Mouse (Mus musculus) MEL (cell line): ENCODE results near the gene Got1. TPM values are rescaled to one million over a fixed set of nuclear protein-coding genes. Genes with fewer than 3 reads are reported as not detected.

Experiments used
- DNase-seq: peaks from one replicate; pipeline ENCODE4 v3.0.0; 2011; ENCODE audit warnings: low read depth, low spot score
- H3K27ac ChIP-seq: 2 replicates; pipeline ENCODE4 v1.5.1; 2012; ENCODE audit warnings: low read depth, mild to moderate bottlenecking, control low read depth, low read length, moderate library complexity; ENCODE audit not compliant: control insufficient read depth
- H3K27me3 ChIP-seq, 2 experiments: fragments of 150-350 bp in 1 of 2; sonication (generic) in 1 of 2; 2 replicates each; pipeline ENCODE4 v1.6.1; 2012; ENCODE audit warnings: low read length in 2 of 2, mild to moderate bottlenecking in 2 of 2, improper control_type of control experiment in 1 of 2, moderate library complexity in 1 of 2; ENCODE audit not compliant: insufficient read depth in 2 of 2, control insufficient read depth in 1 of 2
- H3K36me3 ChIP-seq, 2 experiments: 2 replicates each; pipeline ENCODE4 v1.6.1; 2012 to 2014; ENCODE audit warnings: low read length in 2 of 2, improper control_type of control experiment in 1 of 2, inconsistent platforms in 1 of 2, mild to moderate bottlenecking in 1 of 2; ENCODE audit not compliant: insufficient read depth in 2 of 2, control insufficient read depth in 1 of 2
- H3K4me1 ChIP-seq, 2 experiments: fragments of 150-350 bp in 1 of 2; sonication (generic) in 1 of 2; 2 replicates each; pipeline ENCODE4 v1.6.1; 2012; ENCODE audit warnings: low read length in 2 of 2, improper control_type of control experiment in 1 of 2, mild to moderate bottlenecking in 1 of 2; ENCODE audit not compliant: insufficient read depth in 2 of 2, control insufficient read depth in 1 of 2
- H3K4me3 ChIP-seq, 2 experiments: fragments of 150-350 bp in 1 of 2; sonication (generic) in 1 of 2; 2 replicates each; pipeline ENCODE4 v1.5.1; 2012; ENCODE audit warnings: low read depth in 2 of 2, low read length in 2 of 2, mild to moderate bottlenecking in 2 of 2, moderate library complexity in 2 of 2, control low read depth in 1 of 2, improper control_type of control experiment in 1 of 2; ENCODE audit not compliant: control insufficient read depth in 1 of 2, insufficient read depth in 1 of 2
- H3K79me2 ChIP-seq: 2 replicates; pipeline ENCODE4 v1.6.1; 2012; ENCODE audit warnings: mild to moderate bottlenecking, low read length, moderate library complexity; ENCODE audit not compliant: control insufficient read depth, poor library complexity, insufficient read depth
- H3K9ac ChIP-seq: 2 replicates; pipeline ENCODE4 v1.6.1; 2012; ENCODE audit warnings: low read depth, mild to moderate bottlenecking, control low read depth, low read length, moderate library complexity; ENCODE audit not compliant: control insufficient read depth, poor library complexity, severe bottlenecking
- H3K9me3 ChIP-seq: fragments of 150-350 bp; sonication (generic); replicated peaks from 2 replicates; pipeline ENCODE4 v1.6.1; 2012; ENCODE audit warnings: mild to moderate bottlenecking, low read length, improper control_type of control experiment, moderate library complexity; ENCODE audit not compliant: insufficient read depth
- BHLHE40 ChIP-seq: IDR thresholded peaks from 2 replicates; pipeline ENCODE4 v1.6.1; 2012; ENCODE audit warnings: low read depth, mild to moderate bottlenecking, inconsistent platforms, low read length, improper control_type of control experiment, borderline replicate concordance
- CHD1 ChIP-seq: IDR thresholded peaks from 2 replicates; pipeline ENCODE4 v1.6.1; 2012; ENCODE audit warnings: low read depth, mild to moderate bottlenecking, inconsistent platforms, low read length, improper control_type of control experiment
- CHD2 ChIP-seq: IDR thresholded peaks from 2 replicates; pipeline ENCODE4 v1.6.1; 2011; ENCODE audit warnings: low read length, improper control_type of control experiment
- ELF1 ChIP-seq: IDR thresholded peaks from 2 replicates; pipeline ENCODE4 v1.6.1; 2014; ENCODE audit warnings: low read depth, mild to moderate bottlenecking, inconsistent platforms, low read length, improper control_type of control experiment, moderate library complexity
- EP300 ChIP-seq, 2 experiments: IDR thresholded peaks; 2 replicates each; pipeline ENCODE4 v1.6.1; 2011; ENCODE audit warnings: improper control_type of control experiment in 2 of 2, low read length in 2 of 2, low read depth in 1 of 2, mild to moderate bottlenecking in 1 of 2
- ETS1 ChIP-seq: IDR thresholded peaks from 2 replicates; pipeline ENCODE4 v1.6.1; 2012; ENCODE audit warnings: low read depth, mild to moderate bottlenecking, inconsistent platforms, low read length, improper control_type of control experiment, moderate library complexity
- GATA1 ChIP-seq: IDR thresholded peaks from 2 replicates; pipeline ENCODE4 v1.6.1; 2011; ENCODE audit warnings: low read depth, low read length, improper control_type of control experiment
- HCFC1 ChIP-seq: IDR thresholded peaks from 2 replicates; pipeline ENCODE4 v1.6.1; 2012; ENCODE audit warnings: low read depth, mild to moderate bottlenecking, inconsistent platforms, low read length, improper control_type of control experiment, moderate library complexity
- JUND ChIP-seq: IDR thresholded peaks from 2 replicates; pipeline ENCODE4 v1.6.1; 2011; ENCODE audit warnings: low read depth, mild to moderate bottlenecking, improper control_type of control experiment, low read length
- MAFK ChIP-seq: IDR thresholded peaks from 2 replicates; pipeline ENCODE4 v1.6.1; 2011; ENCODE audit warnings: low read depth, mild to moderate bottlenecking, low read length, improper control_type of control experiment, borderline replicate concordance
- MAX ChIP-seq: IDR thresholded peaks from 2 replicates; pipeline ENCODE4 v1.6.1; 2011; ENCODE audit warnings: low read length, improper control_type of control experiment
- MAZ ChIP-seq: IDR thresholded peaks from 2 replicates; pipeline ENCODE4 v1.6.1; 2012; ENCODE audit warnings: low read depth, mild to moderate bottlenecking, inconsistent platforms, low read length, improper control_type of control experiment
- MEF2A ChIP-seq: IDR thresholded peaks from 2 replicates; pipeline ENCODE4 v1.6.1; 2014; ENCODE audit warnings: low read depth, mild to moderate bottlenecking, inconsistent platforms, low read length, improper control_type of control experiment; ENCODE audit not compliant: poor library complexity, insufficient replicate concordance, severe bottlenecking; ENCODE audit errors: extremely low read depth
- MYB ChIP-seq: IDR thresholded peaks from 2 replicates; pipeline ENCODE4 v1.6.1; 2011; ENCODE audit warnings: mild to moderate bottlenecking, low read depth, low read length, improper control_type of control experiment
- MYC ChIP-seq: IDR thresholded peaks from 2 replicates; pipeline ENCODE4 v1.6.1; 2011; ENCODE audit warnings: low read depth, mild to moderate bottlenecking, low read length, improper control_type of control experiment, moderate library complexity
- NELFE ChIP-seq: IDR thresholded peaks from 2 replicates; pipeline ENCODE4 v1.6.1; 2011; ENCODE audit warnings: low read depth, low read length, improper control_type of control experiment
- POLR2A ChIP-seq, 2 experiments: IDR thresholded peaks; 2 replicates each; pipeline ENCODE4 v1.6.1; 2011 to 2012; ENCODE audit warnings: low read length in 2 of 2, mild to moderate bottlenecking in 2 of 2, control low read depth in 1 of 2, improper control_type of control experiment in 1 of 2, low read depth in 1 of 2, moderate library complexity in 1 of 2; ENCODE audit not compliant: control insufficient read depth in 1 of 2, insufficient read depth in 1 of 2, poor library complexity in 1 of 2
- RCOR1 ChIP-seq: IDR thresholded peaks from 2 replicates; pipeline ENCODE4 v1.6.1; 2012; ENCODE audit warnings: low read depth, mild to moderate bottlenecking, inconsistent platforms, low read length, improper control_type of control experiment
- TAL1 ChIP-seq: IDR thresholded peaks from 2 replicates; pipeline ENCODE4 v1.6.1; 2012; ENCODE audit warnings: mild to moderate bottlenecking, inconsistent platforms, low read length, moderate library complexity, mixed read lengths
- TBP ChIP-seq: IDR thresholded peaks from 2 replicates; pipeline ENCODE4 v1.8.0; 2011; ENCODE audit warnings: low read depth, low read length, improper control_type of control experiment
- USF2 ChIP-seq, 2 experiments: IDR thresholded peaks; 2 replicates each; pipeline ENCODE4 v1.6.1; 2011 to 2012; ENCODE audit warnings: improper control_type of control experiment in 2 of 2, low read length in 2 of 2, borderline replicate concordance in 1 of 2, inconsistent platforms in 1 of 2, low read depth in 1 of 2, mild to moderate bottlenecking in 1 of 2; ENCODE audit not compliant: insufficient read depth in 1 of 2
- ZMIZ1 ChIP-seq: IDR thresholded peaks from 2 replicates; pipeline ENCODE4 v1.6.1; 2012; ENCODE audit warnings: low read depth, mild to moderate bottlenecking, inconsistent platforms, low read length, improper control_type of control experiment, moderate library complexity
- polyA plus RNA-seq, 2 experiments: library from polyadenylated mRNA; stranded (reverse) in 1 of 2; unstranded in 1 of 2; fragments of >175 nt in 1 of 2; fragments of >200 nt in 1 of 2; gene quantifications; 2 replicates each; pipeline versions ENCODE4 v1.2.1 to v1.2.4; 2012; ENCODE audit warnings: low replicate concordance in 2 of 2, low read depth in 1 of 2; ENCODE audit not compliant: insufficient read length in 2 of 2, insufficient read depth in 1 of 2, missing spikeins in 1 of 2
- total RNA-seq: library from RNA; depleted of rRNA; stranded (reverse); fragments of 300-350 nt; gene quantifications from 2 replicates; pipeline ENCODE4 v1.2.3, GENCODE M21; 2012

Gene Got1
- total and polyA plus RNA-seq, 3 experiments: 60.4 to 213 (median 106) TPM

- Histone ChIP-seq H3K4me3 (no peak overlapping the region), H3K9ac (no peak overlapping the region), H3K79me2 (no peaks in the 10 kb centered on the region), H3K36me3 (peaks cover 0 to 2% of the 10 kb centered on the region in 2 experiments; a peak in 1 of 4 replicates), H3K9me3 (no peaks in the 10 kb centered on the region), H3K27ac (no peak overlapping the region), H3K4me1 (no peaks in the 10 kb centered on the region), H3K27me3 (peaks cover 9 to 19% of the 10 kb centered on the region in 2 experiments)
- DNase-seq: no peak
- TF ChIP-seq MYC (no peak), BHLHE40 (no peak)
Measured at GRCm38 (mm10) chr19:43475642-43476041, 48.8 kb downstream of the Got1 start.

- Histone ChIP-seq H3K27ac (no peak overlapping the region), H3K36me3 (no peaks in the 10 kb centered on the region)
Measured at GRCm38 (mm10) chr19:43472781-43473180, 51.6 kb downstream of the Got1 start.

GRCm38 (mm10) chr19:43472331-43472730 is 52.1 kb downstream of the Got1 start:
- no peaks in the 10 kb centered on the region for H3K9me3 ChIP-seq
- no peaks in the 10 kb centered on the region for H3K36me3 ChIP-seq
- no peak for DNase-seq

More at GRCm38 (mm10) chr19:43472781-43473180, 51.6 kb downstream of the Got1 start:
- no peaks in the 10 kb centered on the region for H3K4me1 ChIP-seq
- H3K9me3 ChIP-seq: no peaks in the 10 kb centered on the region
- DNase-seq: no peak
- TF ChIP-seq POLR2A (IDR thresholded peaks at IDR 0.05; ENCODE audit: control insufficient read depth in 1 of 2, insufficient read depth in 1 of 2, low read depth in 1 of 2, low read length in 2 of 2, poor library complexity in 1 of 2) (no peak), TBP (no peak), ETS1 (no peak), MYC (no peak), ELF1 (no peak)
- no peak overlapping the region for H3K4me3 ChIP-seq
- no peak overlapping the region for H3K9ac ChIP-seq
- H3K79me2 ChIP-seq: no peaks in the 10 kb centered on the region
- peaks cover 16 to 24% of the 10 kb centered on the region in 2 experiments for H3K27me3 ChIP-seq

More at GRCm38 (mm10) chr19:43472331-43472730, 52.1 kb downstream of the Got1 start:
- Histone ChIP-seq H3K27ac (no peak overlapping the region), H3K4me1 (no peaks in the 10 kb centered on the region), H3K9ac (no peak overlapping the region), H3K4me3 (no peak overlapping the region)
- TF ChIP-seq USF2 (IDR thresholded peaks at IDR 0.05; ENCODE audit: borderline replicate concordance in 1 of 2, insufficient read depth in 1 of 2, low read depth in 1 of 2, low read length in 2 of 2) (no peak), TBP (no peak), MAZ (no peak), CHD1 (no peak), TAL1 (no peak), GATA1 (no peak), HCFC1 (no peak), MAFK (no peak), ETS1 (no peak), EP300 (IDR thresholded peaks at IDR 0.05; ENCODE audit: low read depth in 1 of 2, low read length in 2 of 2) (no peak), MEF2A (no peak), RCOR1 (no peak), MAX (no peak), MYC (no peak), CHD2 (no peak), ZMIZ1 (no peak), MYB (no peak), JUND (no peak), NELFE (no peak)
- TF ChIP-seq, all 39 proteins: peak for 0
- H3K79me2 ChIP-seq: no peaks in the 10 kb centered on the region
- H3K27me3 ChIP-seq: peaks cover 15 to 24% of the 10 kb centered on the region in 2 experiments
